Mouse (Mus musculus) small intestine, adult 2 months (tissue): ENCODE results near the gene 2310034C09Rik. TPM values are rescaled to one million over a fixed set of nuclear protein-coding genes. Genes with fewer than 3 reads are reported as not detected.
"Not testable (repeated sequence)": the region's sequence is repeated elsewhere in the genome, so short reads cannot be mapped to it uniquely, and the experiment has no call there.

Experiments
- H3K27ac ChIP-seq: fragments of 200-500 bp; 2 replicates; pipeline ENCODE4 v1.5.1; 2012; ENCODE audit warnings: low read depth, low read length, control low read depth, inconsistent platforms; ENCODE audit not compliant: insufficient read depth
- H3K27me3 ChIP-seq: fragments of 200-500 bp; 2 replicates; pipeline ENCODE4 v1.6.1; 2012; ENCODE audit warnings: mild to moderate bottlenecking, moderate library complexity, low read length, inconsistent platforms; ENCODE audit not compliant: control insufficient read depth, insufficient read depth
- H3K36me3 ChIP-seq: fragments of 200-500 bp; 2 replicates; pipeline ENCODE4 v1.6.1; 2012; ENCODE audit warnings: mild to moderate bottlenecking, low read length, control low read depth, inconsistent platforms; ENCODE audit not compliant: control insufficient read depth, insufficient read depth
- H3K4me1 ChIP-seq: fragments of 200-500 bp; 2 replicates; pipeline ENCODE4 v1.6.1; 2012; ENCODE audit warnings: low read length, inconsistent platforms, mixed read lengths; ENCODE audit not compliant: control insufficient read depth, insufficient read depth, insufficient read length
- H3K4me3 ChIP-seq: fragments of 200-500 bp; 2 replicates; pipeline ENCODE4 v1.5.1; 2012; ENCODE audit warnings: low read depth, mild to moderate bottlenecking, control low read depth, inconsistent platforms, low read length, moderate library complexity
- CTCF ChIP-seq: fragments of 200-500 bp; IDR thresholded peaks from 2 replicates; pipeline ENCODE4 v1.5.1; 2012; ENCODE audit warnings: low read depth, mild to moderate bottlenecking, control low read depth, inconsistent platforms, low read length, moderate library complexity, mixed read lengths; ENCODE audit not compliant: insufficient replicate concordance, insufficient read length; ENCODE audit errors: extremely low read depth
- POLR2A ChIP-seq: fragments of 200-500 bp; IDR thresholded peaks from 2 replicates; pipeline ENCODE4 v1.6.1; 2012; ENCODE audit warnings: low read depth, mild to moderate bottlenecking, control low read depth, inconsistent platforms, low read length, moderate library complexity
- WGBS: fragments of 180-500 bp; shearing (Covaris S2); methylation state at CpG from one replicate; pipeline ENCODE4 v1.1.7; 2018; 5-methylcytosine and 5-hydroxymethylcytosine counted together
- polyA plus RNA-seq: library from polyadenylated mRNA; depleted of rRNA; stranded (reverse); fragments of >200 nt; gene quantifications from 2 replicates; pipeline ENCODE4 v1.2.3, GENCODE M21; 2012; rRNA removed

The 2310034C09Rik gene
- polyA plus RNA-seq = not detected in 2 replicates

DNA sequence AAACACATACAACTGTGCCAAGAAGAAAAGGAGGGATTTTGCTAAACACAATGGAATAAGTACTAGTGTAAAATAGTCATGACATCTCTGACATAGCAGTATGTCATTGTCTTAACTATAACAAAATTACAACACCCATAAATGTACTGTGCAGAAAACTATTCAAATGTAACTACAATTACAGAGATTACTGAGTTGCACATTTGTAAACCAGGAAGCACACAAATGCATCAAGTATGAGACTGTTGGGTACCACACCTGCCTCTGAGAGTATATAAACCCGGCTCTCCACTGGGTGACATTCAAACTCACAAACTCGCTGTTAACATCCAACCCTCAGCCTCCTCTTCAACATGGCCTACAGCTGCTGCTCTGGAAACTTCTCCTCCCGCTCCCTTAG is at the start of gene 2310034C09Rik:
Gene 2310034C09Rik (plus strand): TSS at position 301 of the 400 bp plus-strand sequence.
- WGBS = 88% methylated on average over 3 of the region's 3 CpGs
- H3K27ac ChIP-seq, H3K36me3 ChIP-seq, H3K4me1 ChIP-seq, H3K27me3 ChIP-seq, H3K4me3 ChIP-seq: not testable (repeated sequence)

DNA sequence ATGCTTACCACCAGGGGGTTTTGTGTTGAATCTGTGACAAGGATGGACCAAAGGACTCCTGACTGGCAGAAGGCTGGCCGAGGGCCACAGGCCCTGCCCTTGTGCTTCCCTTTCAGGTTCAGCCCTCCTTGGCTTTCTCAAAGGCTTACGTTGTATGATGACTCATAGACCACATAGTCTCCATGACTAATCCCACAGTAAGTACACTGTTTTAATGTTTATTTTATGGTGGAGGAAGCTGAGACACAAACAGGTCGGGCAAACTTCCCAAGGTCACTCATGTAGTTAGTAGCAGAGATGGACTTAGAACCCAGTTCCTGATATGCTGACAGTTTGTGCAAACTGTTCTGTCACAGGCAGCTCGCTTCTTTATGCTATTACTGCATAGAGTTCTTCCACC is 47.9 kb upstream of the 2310034C09Rik start:
- WGBS = 14% methylated on average over 4 of the region's 4 CpGs

GRCm38 (mm10) chr16:88711245-88711644 is 47.4 kb upstream of the 2310034C09Rik start:
- WGBS = 53% methylated on average over 6 of the region's 6 CpGs
- no peak overlapping the region for H3K4me3 ChIP-seq
- H3K27ac ChIP-seq = 0 out of 2 replicates have a peak overlapping the region, but pooled peaks have one; percentile 12
- TF ChIP-seq POLR2A (no peak), CTCF (peak; percentile 28; the same call in 1 of the 2 replicates)
- H3K27me3 ChIP-seq = no peaks in the 10 kb centered on the region
- no peaks in the 10 kb centered on the region for H3K36me3 ChIP-seq
- H3K4me1 ChIP-seq = peaks cover 7% of the 10 kb centered on the region; the same call in 1 of the 2 replicates

More for the DNA sequence above, 47.9 kb upstream of the 2310034C09Rik start:
- TF ChIP-seq POLR2A = no peak
- no peak for TF ChIP-seq CTCF
- Histone ChIP-seq H3K4me3 (no peak overlapping the region), H3K4me1 (peaks cover 7% of the 10 kb centered on the region; the same call in 1 of the 2 replicates), H3K27ac (peak overlapping the region; percentile 12; the same call in 1 of the 2 replicates), H3K27me3 (no peaks in the 10 kb centered on the region), H3K36me3 (no peaks in the 10 kb centered on the region)

DNA sequence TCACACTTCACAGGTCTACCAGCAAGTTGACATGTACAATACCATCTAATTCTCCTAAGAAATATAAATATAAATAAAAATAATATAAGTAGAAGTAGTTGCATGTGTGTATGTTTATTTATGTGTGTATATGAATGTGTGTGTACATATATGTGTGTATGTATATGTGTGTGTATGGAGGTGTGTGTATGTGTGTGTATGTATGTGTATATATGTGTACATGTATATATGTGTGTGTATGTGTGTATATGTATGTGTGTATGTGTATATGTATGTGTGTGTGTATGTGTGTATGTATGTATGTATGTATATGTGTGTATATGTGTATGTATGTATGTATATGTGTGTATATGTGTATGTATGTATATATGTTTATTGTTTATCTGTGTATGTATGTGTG is 42.1 kb upstream of the 2310034C09Rik start:
- no peak overlapping the region for H3K27ac ChIP-seq
- H3K4me3 ChIP-seq = no peak overlapping the region
- TF ChIP-seq CTCF (no peak), POLR2A (no peak)
- no peaks in the 10 kb centered on the region for H3K27me3 ChIP-seq
- no peaks in the 10 kb centered on the region for H3K36me3 ChIP-seq
- H3K4me1 ChIP-seq = no peaks in the 10 kb centered on the region

DNA sequence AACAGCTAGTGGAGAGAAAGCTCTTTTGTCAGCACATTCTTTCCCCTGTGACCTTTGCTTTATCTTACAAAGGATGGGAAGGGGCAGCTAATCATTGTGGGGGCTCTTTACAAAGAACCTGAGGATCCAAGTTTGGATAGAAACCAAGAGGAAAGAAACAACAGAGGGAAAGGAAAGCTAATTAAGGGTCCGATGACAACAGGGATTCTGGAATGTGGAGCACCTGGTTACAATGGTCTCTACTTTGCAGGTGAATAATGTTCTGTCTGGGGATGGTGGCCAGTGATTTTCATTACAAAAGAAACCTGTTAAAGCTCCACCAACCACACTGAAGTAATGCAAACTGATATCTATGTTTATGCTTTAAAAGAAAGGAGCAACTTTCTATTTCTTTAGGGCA is 38.6 kb upstream of the 2310034C09Rik start:
- WGBS = 36% methylated on average over 1 of the region's 1 CpGs
- H3K27ac ChIP-seq = no peak overlapping the region
- no peaks in the 10 kb centered on the region for H3K27me3 ChIP-seq
- no peaks in the 10 kb centered on the region for H3K4me1 ChIP-seq
- TF ChIP-seq CTCF = no peak
- no peak for TF ChIP-seq POLR2A
- no peaks in the 10 kb centered on the region for H3K36me3 ChIP-seq
- no peak overlapping the region for H3K4me3 ChIP-seq

DNA sequence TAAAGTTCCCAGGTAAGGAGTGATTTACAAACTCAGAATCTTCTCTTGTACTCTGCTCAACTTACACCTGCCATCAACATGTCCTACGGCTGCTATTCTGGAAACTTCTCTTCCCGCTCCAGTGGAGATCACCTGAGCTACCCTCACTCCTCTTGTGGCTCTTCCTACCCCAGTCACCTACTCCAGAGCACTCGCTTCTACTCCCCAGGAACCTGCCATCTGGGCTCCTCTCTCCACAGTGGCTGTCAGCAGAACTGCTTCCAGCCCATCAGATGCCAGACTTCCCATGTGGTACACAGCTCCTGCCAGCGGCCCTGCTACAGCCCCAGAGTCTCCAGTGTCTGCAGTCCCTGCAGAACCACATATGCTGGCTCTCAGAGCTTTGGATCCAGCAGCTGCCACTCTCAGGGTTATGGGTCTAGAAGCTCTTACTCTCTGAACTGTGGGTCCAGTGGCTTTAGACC is 29.8 kb upstream of the 2310034C09Rik start, which contains the start of gene Krtap13-1:
Gene Krtap13-1 (plus strand): TSS at position 51 of the 464 bp plus-strand sequence.
- Histone ChIP-seq H3K36me3 (no peaks in the 10 kb centered on the region), H3K27me3 (no peaks in the 10 kb centered on the region), H3K4me3 (no peak within 1 kb of the TSS), H3K4me1 (no peaks in the 10 kb centered on the region), H3K27ac (no peak within 1 kb of the TSS)
- WGBS = 80% methylated on average over 4 of the region's 4 CpGs
- TF ChIP-seq CTCF (no peak), POLR2A (no peak)

- no peaks in the 10 kb centered on the region for H3K27me3 ChIP-seq
Observed at GRCm38 (mm10) chr16:88735391-88735790, 23.3 kb upstream of the 2310034C09Rik start.

More at GRCm38 (mm10) chr16:88735391-88735790, 23.3 kb upstream of the 2310034C09Rik start:
- no peak for TF ChIP-seq CTCF
- TF ChIP-seq POLR2A = no peak
- 27% methylated on average over 2 of the region's 2 CpGs for WGBS
- Histone ChIP-seq H3K36me3 (no peaks in the 10 kb centered on the region), H3K27ac (no peak overlapping the region), H3K4me1 (no peaks in the 10 kb centered on the region), H3K4me3 (no peak overlapping the region)
